Mouse (Mus musculus) megakaryocyte, embryonic 14.5 days (primary cell): Measurements from ENCODE around the gene Ch25h.

Experiments used
- FLI1 ChIP-seq: IDR thresholded peaks from 2 replicates; pipeline ENCODE4 v1.6.1; 2012; ENCODE audit warnings: low read length, inconsistent platforms, mixed read lengths
- GATA1 ChIP-seq: IDR thresholded peaks from 3 replicates; pipeline ENCODE4 v1.6.1; 2012; ENCODE audit warnings: mixed read lengths, low read length, inconsistent platforms, borderline replicate concordance

- TF ChIP-seq FLI1, result no peak
- TF ChIP-seq GATA1, result no peak
Measured at GRCm38 (mm10) chr19:34517812-34518594, 43.0 kb upstream of the Ch25h start.
